Mouse (Mus musculus) spleen, postnatal 10 days (tissue): Measurements from ENCODE around the gene Col5a1.
A peak's percentile ranks its signal among the peaks of the same experiment; 100 is the strongest.

Source experiments
- DNase-seq, 2 experiments: peaks; one replicate each; pipeline ENCODE4 v3.0.0; 2021 to 2022; ENCODE audit warnings: low spot score in 2 of 2

The Col5a1 gene

DNA sequence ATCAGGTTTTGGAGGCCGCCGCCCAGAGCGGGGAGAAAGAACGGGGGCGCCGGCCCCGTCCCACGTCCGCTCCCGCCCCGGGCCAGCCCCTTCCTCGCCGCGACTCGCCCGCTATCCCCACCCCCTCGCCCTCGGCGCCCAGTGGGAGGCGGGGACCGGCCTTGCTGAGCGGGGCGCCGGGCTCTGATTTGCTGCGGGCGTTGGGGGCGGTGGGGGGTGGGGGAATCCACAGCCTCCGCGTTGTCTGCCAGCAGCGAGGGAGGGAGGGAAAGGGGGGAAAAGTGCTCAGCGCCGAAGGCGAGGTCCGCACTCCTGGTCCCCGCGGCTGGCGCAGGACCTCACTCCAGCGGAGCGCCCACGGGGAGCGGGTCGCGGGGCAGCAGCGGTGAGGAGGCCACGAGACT lies at the start of gene Col5a1:
Gene Col5a1, plus strand, starts transcription at position 278 of the 404 bp plus-strand sequence.
- DNase-seq, result peak in 1 of 2 experiments; percentile 42

DNA sequence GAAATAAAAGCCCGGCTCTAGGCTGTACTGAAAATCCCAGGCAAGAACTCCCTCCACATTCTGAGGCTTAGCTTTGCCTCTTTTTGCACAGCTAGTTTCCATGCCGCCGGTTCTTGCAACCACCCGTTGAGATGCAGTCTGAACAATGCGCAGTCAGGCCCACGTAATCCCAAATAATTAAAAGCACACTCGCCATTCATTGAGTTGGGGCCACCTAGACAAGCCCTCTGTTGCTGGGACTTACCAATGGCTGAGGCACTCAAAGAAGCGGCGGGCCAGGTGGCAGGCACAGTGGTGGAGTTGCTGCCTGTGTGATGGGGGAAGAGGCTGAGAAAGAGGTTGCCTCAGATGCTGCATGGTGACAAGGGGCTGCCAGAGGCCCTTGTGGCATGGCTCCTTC lies 48.1 kb upstream of the Col5a1 start:
- no peak for DNase-seq

DNA sequence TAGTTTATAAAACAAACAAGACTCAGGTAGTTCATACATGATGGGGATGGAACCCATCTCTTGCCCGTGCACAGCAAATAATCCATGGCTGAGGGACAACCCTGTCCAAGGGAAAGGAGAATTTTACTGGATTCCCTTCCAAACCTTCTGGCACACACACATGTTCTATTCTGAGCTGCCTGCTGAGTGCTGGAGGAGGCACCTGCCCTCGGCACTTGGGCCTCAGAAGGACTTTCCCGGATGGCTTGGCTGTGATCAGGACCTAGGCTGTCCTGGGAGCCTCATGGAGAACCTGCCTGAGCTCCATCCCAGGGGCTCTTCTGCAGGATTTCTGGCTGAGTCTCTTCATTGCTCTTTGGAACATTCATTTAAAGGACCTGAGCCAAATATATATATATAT lies 45.3 kb upstream of the Col5a1 start:
- DNase-seq, result no peak

DNA sequence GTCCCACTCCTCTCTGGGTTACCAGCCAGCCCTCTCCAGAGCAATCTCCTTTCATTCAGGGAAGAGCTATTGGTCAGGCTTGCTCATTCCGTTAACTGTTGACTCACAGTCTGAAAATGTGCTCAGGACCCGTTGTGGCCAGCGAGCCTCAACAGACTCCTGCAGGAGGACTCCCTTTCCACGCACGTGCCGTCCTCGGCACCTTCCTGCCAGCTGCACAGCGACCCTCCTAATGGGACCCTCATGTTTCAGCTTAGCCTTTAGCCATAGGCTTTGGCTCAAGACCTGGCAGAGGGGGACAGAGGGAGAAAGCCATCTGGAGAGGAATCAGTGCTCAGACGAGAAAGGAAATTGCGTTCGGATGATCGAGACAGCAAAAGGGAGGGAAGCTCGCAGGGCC lies 43.3 kb upstream of the Col5a1 start:
- DNase-seq, result no peak

DNA sequence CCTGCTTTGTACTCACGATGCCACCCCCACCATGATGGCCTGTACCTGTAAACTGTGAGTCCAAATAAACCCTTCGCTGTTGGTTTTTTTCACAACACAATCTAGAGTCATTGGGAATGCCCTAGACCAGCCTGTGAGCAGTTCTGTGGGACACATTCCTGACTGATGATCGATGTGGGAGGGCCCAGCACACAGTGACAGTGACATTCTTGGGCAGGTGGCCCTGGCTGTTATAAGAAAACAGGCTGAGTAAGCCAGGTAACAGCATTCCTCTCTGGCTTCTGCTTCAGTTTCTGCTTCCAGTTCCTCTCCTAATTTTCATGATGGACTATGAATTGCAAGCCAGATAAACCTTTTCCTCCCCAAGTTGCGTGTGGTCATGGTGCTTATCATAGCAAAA lies 41.3 kb upstream of the Col5a1 start:
- DNase-seq, result no peak

DNA sequence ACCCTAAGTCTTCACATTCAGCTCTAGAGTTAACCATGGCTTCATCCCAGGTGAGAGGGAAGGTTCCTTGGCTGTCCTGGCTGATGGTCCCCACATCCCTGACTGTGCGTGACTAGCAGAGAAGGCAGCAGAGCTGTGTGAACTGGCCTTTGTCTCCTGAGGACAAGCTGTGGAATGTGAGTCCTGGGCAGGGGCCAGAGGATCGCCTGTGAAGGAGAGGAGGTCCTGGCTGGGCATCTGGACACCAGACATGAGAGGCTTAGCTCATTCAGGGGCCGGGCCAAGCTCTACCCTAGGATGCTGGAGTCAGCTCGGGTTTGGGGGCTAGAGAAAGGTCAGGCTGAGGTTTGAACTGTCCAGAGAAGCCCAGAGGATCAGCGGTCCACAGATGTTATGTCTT lies 39.2 kb upstream of the Col5a1 start:
- DNase-seq, result no peak

DNA sequence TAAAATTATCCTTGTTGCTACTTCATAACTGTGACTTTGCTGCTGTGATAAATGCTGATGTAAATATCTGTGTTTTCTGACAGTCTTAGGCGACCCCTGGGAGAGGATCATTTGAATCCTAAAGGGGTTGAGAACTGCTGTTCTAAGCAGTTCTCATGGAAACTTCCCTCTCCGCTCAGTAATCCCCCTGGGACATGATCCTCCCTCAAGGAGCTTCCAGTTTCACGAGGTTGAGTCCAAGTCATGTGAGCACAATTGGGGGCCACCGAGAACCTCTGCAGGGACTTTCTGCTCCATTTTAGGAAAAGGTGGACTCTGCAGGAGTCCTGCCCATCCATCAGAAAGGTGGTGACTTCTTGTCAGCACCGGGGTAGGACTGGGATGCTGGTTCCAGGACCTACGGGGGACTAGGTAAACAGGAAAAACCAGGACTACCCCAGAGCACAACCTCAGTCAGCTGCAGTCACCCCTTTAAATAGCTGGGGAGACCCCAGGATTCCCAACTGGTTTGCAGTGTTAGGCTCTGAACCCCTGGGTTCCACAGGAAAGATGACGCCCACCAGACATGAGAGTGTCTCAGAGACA lies 38.3 kb upstream of the Col5a1 start:
- DNase-seq, result no peak

DNA sequence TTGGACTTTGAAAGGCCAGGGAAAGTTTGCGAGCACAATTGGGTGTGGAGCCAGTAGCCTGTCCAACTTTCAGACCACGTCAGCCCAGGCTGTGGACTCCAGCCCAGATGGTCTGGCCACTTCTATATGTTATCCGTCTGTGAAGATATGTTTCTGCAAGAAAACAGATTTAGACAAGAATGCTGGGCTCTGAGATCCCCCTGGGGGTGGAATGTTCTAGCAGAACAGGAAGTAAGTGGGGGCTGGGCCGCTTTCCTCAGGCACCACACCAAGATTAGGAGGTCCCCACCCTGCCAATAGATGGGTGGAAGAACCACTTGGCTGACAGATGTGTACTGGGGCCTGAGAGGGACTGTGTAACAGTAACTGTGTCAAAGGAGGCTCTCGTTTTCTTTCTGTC lies 37.8 kb upstream of the Col5a1 start:
- no peak for DNase-seq

DNA sequence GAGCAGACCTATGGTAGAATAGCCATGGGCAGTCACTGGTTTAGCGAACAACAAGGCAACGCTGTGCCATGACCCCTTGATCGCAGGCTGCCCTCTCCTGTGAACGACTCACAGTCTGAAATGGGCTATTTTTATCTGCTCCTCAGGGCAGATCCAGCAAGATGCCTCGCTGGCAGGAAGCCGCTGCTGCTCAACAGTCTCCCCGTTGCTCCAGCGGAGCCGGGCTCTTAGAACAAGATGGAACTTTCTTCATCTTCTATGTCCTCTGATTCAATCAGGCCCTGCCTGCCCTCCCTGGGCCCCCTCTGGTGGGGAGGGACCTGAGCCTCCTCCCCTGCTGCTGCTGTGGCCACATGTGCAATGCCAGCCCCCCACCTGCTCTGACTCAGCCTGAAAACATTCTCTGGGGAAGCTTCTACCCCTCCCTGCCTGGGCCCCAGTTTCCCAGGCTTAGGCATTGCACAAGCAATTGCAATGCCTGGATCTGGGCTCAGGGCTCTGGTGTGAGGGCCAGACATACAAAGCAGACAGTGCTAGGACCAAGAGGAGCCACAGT lies 27.8 kb upstream of the Col5a1 start:
- DNase-seq, result no peak

DNA sequence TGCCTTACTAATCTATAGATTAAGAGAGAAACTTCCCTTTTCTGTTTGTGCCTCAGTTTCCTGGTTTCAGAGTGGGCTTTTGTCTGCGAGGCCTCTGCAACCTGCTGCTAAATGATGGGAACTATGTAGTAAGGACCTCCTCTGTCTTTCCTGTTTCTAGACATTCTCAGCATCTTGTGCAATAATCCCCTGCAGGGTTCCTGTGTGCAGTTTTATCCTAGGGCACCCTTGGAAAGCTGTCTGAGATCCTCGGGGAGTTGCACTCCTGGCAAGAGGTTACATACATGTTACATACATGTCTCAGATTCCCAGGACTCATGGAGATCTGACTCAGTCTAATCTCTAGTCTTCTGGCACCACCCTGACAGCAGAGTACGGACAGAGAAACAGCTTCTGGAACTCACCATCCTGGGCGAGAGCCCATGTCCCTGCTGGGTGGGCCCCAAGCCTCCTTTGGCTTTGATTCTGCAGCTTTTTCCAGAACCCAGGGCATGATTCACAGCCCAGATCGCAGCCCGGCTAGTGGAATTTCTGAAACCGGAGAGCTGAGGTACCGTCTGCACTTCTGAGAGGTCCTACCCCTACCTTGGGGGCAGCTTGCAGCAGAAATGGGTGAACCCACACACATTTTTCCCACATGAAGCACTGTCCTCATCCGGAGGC lies 24.5 kb upstream of the Col5a1 start:
- no peak for DNase-seq

DNA sequence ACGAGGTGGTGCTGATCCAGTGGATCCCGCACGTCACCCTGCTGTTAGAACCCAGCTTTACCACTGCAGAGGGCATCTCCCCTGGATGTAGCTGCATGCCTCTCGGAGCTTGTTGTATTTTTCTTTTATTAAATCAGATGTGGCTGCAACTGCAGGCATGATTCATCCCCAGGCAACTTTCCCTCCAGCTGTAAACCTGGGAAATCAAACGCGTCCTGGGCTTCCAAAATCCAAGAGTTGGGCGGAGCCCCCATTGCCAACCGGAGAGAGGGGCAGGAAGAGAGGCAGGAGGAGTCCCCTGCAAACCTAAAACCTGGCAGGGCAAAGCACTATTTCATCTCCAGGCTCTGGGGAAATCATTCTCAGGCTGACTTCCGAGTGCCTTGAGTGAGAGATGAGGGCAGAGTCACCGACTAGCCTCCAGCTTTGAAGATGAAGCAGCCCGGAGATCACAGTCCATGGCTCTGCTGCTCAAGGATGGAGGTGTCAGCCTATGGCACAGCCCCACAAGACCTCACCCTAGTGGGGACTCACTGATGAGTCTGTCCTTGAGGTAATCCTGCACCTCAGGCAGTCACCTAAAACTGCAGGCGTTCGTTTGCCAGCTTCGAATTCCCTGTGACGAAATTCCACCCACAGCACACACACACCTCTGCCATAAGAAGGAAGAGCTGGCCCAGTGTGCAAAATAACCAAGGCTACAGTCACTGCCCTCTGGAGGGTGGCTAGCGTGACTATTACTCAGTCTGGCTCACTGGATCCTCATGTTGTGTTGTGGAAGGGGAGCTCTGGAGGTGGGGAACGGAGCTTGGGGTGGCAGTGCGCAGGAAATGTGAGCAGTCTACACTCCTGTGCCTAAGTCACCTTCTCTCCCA lies 21.5 kb upstream of the Col5a1 start:
- no peak for DNase-seq

DNA sequence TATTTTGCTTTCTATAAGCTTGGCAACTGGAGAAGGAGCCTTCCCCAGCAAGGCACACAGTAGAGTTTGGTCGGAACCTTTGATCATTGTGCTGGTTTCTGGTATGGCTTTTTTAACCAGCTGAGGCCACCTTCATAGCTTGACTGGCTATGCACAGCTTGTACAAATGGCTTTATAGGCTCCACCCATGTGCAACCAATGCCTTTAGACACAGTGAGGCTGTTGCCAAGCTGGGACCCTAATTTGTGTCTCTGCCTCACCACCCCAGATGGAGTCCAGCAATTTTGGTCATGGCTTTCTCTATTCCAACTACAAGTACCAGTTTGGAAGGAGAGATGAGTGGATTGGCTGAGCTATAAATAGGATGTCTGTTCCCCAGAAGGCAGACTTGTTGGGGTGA lies 15.6 kb upstream of the Col5a1 start:
- DNase-seq, result no peak

DNA sequence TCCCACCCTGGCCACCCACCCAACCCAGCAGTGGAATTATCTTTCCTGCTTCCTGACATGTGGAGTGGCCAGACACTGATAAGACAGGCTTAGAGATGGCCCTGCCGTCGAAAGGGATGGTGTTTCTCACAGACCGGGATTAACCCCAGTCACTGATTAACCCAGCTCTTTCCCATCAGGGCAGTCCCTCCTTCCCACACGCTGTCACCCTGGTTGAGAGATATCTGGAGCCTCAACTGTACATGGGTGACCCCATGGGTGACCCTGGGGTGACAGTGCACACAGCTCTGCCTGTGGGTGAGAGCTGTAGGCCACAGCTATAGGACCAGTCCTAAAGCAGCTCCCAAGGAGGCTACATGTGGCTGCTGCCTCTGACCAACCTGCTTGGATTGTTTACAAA lies 15.2 kb upstream of the Col5a1 start:
- no peak for DNase-seq

DNA sequence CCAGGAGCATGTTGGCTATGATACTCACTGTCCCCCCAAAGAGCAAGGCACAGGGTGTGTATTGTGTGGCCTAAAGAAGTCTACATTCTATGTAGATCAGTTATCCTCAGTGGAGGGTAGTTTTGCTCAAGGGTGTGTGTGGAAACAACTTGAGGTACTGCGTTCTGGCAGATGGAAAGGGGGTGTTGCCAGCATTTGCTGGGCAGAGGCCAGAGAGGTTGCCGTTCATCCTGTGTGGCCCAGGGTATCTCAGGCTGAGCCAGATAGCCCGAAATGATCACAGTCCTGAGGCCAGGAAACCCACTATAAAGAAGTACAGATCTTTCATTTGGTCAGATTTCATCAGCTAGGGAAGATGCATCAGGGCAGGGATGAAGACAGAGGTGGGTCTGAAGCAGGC lies 13.9 kb upstream of the Col5a1 start:
- DNase-seq, result no peak

DNA sequence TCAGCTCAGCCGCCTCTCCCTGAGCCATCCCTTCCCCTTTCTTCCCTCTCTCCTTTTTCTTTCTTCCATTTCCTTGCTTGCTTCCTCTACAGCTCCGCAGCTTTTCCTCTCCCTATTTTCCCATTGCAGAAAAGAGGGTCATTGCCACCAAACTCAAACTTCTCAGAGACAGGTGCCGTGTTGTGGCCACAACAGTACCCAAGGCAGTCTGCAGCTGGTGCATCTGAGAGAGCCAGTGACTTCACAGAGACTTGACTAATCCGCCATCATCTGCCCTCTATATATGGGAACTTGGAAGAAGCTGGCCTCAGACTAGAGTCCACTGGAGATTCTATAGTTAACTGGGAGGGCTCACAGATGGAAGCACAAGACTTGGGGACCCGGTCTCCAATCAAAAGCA lies 13.2 kb upstream of the Col5a1 start:
- DNase-seq, result no peak

DNA sequence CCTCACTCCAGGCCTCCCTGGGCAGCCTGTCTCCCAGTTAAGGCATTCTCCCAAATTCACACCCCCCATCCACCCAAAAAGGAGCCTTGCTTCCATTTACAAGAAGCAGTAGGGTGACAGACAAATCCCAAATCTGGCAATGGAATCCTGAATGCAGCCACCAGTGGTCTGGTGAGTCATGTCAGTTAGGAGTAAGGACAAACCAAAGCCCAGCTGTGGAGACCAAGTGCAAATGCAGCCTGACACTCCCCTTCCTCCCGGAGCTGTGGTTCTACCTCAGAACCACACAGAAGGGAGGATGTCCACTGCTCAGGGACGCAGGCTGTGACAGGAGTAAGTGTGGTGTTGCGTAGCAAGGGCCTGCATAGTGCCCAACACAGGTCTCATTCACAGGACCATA lies 11.6 kb upstream of the Col5a1 start:
- no peak for DNase-seq

DNA sequence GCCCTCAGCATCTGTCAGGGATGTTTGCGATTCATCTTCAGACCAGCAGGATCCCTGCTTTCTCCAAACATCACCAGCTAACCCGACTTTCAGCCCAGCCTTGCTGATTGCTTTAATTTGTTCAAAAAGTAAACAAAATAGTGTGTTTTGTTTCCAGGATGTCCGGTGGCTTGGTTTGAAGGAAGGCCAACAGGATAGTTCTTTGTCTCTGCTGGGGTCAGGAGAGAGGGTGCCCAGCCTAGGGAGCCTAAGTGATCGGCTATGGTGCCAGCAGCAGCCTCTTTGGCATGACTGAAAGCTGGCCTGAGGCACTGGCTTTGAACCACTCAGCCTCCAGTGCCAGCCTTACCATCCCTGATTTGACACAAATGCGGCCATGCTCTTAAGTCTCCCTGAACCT lies 11.0 kb upstream of the Col5a1 start:
- DNase-seq, result no peak

DNA sequence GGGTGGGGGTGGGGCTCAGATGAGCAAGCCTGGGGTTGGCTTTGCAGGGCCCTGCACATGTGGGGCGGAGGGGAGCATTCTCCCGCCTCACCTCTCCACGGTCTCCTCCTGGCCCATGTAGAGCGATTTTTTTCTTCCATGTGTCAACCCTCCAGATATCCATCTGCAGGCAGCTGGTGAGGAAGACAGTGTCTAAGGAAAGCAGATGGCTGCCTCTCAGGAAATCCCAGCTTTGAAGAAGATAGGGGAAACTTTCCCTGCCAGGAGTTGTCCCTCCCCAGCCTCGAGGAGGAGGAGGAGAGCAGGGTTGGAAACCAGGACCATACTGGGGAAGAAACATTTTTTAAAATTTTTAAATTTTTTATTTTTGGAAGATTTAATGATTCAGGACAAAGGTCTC lies 10.4 kb upstream of the Col5a1 start:
- DNase-seq, result no peak

DNA sequence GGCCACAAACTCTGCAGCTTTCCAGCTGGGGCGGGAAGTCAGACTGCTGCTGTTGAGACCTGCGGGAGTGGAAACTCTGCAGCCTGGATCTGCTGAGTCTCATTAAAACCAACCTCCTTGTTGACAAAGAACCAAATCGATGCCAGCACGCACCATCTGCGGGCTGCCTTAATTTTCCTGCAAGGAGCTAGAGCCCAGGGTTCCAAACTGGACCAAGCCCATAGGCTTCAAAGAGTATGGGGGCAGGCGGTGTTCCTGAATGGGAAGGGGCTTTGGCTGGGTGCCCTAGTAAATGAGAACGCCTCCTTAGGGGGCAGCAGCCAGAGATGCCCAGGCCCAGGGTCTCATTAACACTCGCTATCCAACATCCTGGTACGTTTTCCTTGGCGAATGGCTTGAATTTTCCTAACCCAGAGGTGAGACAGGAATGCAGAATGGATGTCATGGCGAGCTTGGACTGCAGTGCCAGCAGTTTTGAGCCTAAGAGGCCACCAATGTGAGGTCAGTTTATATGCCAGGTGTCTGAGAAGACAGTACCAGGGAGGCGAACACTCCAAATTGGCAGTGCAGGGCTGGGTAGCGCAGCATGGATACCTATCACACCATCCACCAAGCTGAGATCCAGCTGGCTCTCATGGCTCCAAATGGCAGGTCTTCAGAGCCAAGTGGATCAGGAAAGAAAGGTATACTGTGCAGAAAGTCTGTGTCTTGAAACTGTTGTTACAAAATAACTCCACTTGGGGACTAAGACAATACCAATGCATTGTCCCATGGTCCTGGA lies 9.3 kb upstream of the Col5a1 start:
- DNase-seq, result no peak

DNA sequence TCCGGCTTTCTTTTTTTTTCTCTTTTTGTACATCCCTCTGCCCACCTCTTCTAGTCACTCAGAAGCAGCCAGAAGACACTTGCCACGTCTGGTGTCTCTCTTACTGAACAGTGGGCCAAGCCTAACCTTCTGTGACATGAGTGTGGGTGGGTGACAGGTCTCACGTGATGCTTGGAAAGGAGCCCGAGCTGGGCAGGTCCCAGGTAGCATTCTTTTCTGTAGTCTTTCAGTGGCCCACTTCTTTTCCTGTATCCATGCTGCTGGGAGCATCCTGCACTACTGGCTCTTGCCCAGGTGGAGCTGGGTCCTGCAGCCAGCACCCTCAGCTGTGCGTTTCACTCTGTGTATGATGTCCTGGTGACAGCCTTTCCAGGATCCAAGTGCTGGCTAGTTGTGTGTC lies 8.2 kb upstream of the Col5a1 start:
- no peak for DNase-seq

DNA sequence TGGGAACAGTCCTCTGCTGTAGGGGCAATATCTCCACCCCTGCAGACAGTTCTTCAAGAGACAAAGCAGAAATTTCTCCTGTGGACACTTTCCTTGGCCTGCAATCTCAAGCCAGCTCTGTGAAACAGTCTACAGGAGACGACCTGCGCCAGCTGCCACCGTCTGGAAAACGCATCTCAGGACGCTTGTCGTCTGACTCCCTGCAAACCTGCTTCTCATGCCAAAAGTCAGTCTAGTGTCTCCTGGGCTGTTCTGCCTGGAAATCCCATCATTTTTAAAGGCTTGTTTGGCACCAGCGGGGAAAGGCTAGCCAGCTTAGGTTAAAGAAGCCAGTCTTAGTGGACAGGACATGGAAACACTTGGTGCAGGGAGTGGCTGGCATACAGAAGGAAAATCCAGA lies 2.9 kb upstream of the Col5a1 start:
- no peak for DNase-seq
